Mouse (Mus musculus) midbrain, postnatal 0 days (tissue): ENCODE measurements around the gene Htr2a. TPM values are rescaled to one million over a fixed set of nuclear protein-coding genes. Genes with fewer than 3 reads are reported as not detected.
A peak's percentile ranks its signal among the peaks of the same experiment; 100 is the strongest.

ENCODE experiments used
- ATAC-seq: fragments of 200-750 bp; cut with Nextera tagmentation; 2 replicates; pipeline ENCODE4 v1.8.0; 2017; ENCODE audit warnings: moderate number of reproducible peaks, mild to moderate bottlenecking, moderate TSS enrichment, moderate library complexity; ENCODE audit not compliant: low FRiP score
- DNase-seq: peaks from one replicate; pipeline ENCODE4 v3.0.0-alpha.2; 2015; ENCODE audit warnings: low spot score
- H3K27ac ChIP-seq: fragments of 300-500 bp; sonication (generic); 2 replicates; pipeline ENCODE4 v1.5.1; 2014; ENCODE audit warnings: low read depth, mild to moderate bottlenecking, low read length, mixed read lengths
- H3K27me3 ChIP-seq: fragments of 300-500 bp; sonication (generic); 2 replicates; pipeline ENCODE4 v1.6.1; 2014; ENCODE audit warnings: low read length, control low read depth, mixed read lengths; ENCODE audit not compliant: insufficient read depth
- H3K36me3 ChIP-seq: fragments of 300-500 bp; sonication (generic); 2 replicates; pipeline ENCODE4 v1.6.1; 2014; ENCODE audit warnings: low read length, control low read depth, mixed read lengths; ENCODE audit not compliant: insufficient read depth
- H3K4me1 ChIP-seq: fragments of 300-500 bp; sonication (generic); 2 replicates; pipeline ENCODE4 v1.6.1; 2014; ENCODE audit warnings: mild to moderate bottlenecking, control low read depth, antibody characterized with exemption, low read length, mixed read lengths; ENCODE audit not compliant: insufficient read depth
- H3K4me2 ChIP-seq: fragments of 300-500 bp; sonication (generic); 2 replicates; pipeline ENCODE4 v1.6.1; 2014; ENCODE audit warnings: low read depth, mild to moderate bottlenecking, low read length, mixed read lengths; ENCODE audit not compliant: poor library complexity, severe bottlenecking
- H3K4me3 ChIP-seq: fragments of 300-500 bp; sonication (generic); 2 replicates; pipeline ENCODE4 v1.5.1; 2014; ENCODE audit warnings: low read depth, mild to moderate bottlenecking, low read length, moderate library complexity
- H3K9ac ChIP-seq: fragments of 300-500 bp; sonication (generic); replicated peaks from 2 replicates; pipeline ENCODE4 v1.6.1; 2014; ENCODE audit warnings: mild to moderate bottlenecking, low read length, moderate library complexity, mixed read lengths; ENCODE audit not compliant: poor library complexity, severe bottlenecking
- H3K9me3 ChIP-seq: fragments of 300-500 bp; sonication (generic); 2 replicates; pipeline ENCODE4 v1.6.1; 2016; ENCODE audit warnings: low read length, control low read depth
- CTCF ChIP-seq: IDR thresholded peaks from 2 replicates; pipeline ENCODE4 v1.5.1; 2016; ENCODE audit warnings: antibody characterized with exemption, mild to moderate bottlenecking
- WGBS: fragments of 180-500 bp; shearing (Covaris S2); extraction: QIAGEN DNeasy Blood & Tissue Kit; methylation state at CpG from one replicate; pipeline ENCODE4 v1.1.7; 2014; 5-methylcytosine and 5-hydroxymethylcytosine counted together
- polyA plus RNA-seq: library from polyadenylated mRNA; unstranded; fragments of >200 nt; fragmentation: Nextera tagmentation; extraction: Ambion mirVana; gene quantifications from 2 replicates; pipeline ENCODE4 v1.2.1, GENCODE M21; 2015
- total RNA-seq: library from RNA; depleted of rRNA; stranded (reverse); fragments of >200 nt; gene quantifications from 2 replicates; pipeline ENCODE4 v1.2.3, GENCODE M21; 2014

The Htr2a gene
- total and polyA plus RNA-seq, 2 experiments from 2014 or later = 2.0 to 7.9 TPM

DNA sequence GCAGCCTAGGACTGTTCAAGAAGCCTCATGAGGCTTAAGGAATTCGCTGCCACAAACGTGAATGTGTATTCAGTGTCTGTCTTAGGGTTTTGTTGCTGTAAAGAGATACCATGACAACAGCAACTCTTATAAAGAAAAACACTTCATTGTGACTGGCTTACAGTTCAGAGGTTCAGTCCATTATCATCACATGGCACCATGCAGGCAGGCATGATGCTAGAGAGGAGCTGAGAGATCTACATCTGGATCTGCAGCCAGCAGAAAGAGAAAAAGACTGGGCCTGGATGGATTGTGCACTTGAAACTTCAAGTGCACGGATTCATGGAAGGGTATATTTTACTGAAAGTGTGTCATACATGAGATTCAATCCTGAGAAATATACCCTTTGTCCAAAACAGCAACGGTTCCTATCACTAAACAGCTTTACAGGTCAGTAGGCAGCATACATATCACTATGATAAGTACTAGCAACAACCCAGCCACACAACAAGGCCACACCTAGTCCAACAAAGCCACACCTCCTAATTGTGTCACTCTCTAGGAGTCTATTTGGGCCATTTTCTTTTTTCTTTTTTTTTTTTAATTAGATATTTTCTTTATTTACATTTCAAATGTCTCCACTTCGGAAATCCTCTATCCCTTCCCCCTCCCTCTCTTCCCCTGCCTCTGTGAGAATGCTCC, 43.8 kb downstream of the Htr2a start:
- no peaks in the 10 kb centered on the region for H3K4me1 ChIP-seq
- no peak overlapping the region for H3K9ac ChIP-seq
- no peak for DNase-seq
- H3K27me3 ChIP-seq = no peaks in the 10 kb centered on the region
- no peak overlapping the region for H3K4me3 ChIP-seq
- H3K9me3 ChIP-seq = no peaks in the 10 kb centered on the region
- 79% methylated on average over 5 of the region's 5 CpGs for WGBS
- H3K27ac ChIP-seq = no peak overlapping the region
- no peak for ATAC-seq
- no peaks in the 10 kb centered on the region for H3K36me3 ChIP-seq
- TF ChIP-seq CTCF = no peak
- no peak overlapping the region for H3K4me2 ChIP-seq

DNA sequence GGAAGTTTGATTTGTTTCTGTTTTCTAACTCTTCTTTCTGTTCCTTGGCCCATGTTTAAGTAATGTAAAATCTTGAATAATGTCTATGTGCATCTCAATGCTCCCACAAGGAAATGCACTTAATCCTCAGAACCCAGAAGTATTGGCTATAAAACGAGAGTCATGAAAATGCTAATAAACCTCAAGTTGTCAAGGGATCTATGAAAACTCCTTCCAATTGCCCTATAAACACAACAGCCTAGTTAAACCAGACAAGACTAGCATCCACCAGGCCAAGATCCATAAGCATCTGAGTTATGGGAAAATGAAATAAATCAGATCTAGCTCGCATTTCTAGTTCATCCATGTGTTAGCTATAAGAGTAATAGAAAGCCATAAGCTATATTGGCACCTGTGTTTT, 51.3 kb downstream of the Htr2a start:
- no peaks in the 10 kb centered on the region for H3K36me3 ChIP-seq
- no peaks in the 10 kb centered on the region for H3K9me3 ChIP-seq
- H3K27me3 ChIP-seq = no peaks in the 10 kb centered on the region
- no peak for ATAC-seq
- no peak overlapping the region for H3K27ac ChIP-seq
- DNase-seq = no peak
- no peak for TF ChIP-seq CTCF
- no peaks in the 10 kb centered on the region for H3K4me1 ChIP-seq
- H3K4me2 ChIP-seq = no peak overlapping the region
- 79% methylated on average over 2 of the region's 2 CpGs for WGBS
- H3K9ac ChIP-seq = no peak overlapping the region
- no peak overlapping the region for H3K4me3 ChIP-seq

DNA sequence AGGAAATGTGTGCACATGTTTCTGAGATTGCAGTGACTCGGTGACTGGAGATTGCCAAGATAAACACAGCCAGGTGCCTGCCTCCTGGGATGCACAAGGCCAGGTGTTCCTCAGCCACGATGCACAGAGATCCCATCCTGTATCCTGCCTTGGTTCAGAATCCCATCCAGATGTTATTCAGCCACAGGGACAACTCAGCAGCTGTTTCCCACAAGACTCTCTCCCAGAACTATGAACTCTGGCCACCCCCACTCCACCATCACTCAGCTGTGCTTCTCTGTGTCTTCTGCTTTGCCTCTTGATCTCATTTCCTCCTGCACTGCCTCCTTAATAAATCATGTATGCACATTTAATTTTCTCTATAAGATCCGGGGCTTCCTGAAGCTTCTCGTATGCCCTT, 56.1 kb downstream of the Htr2a start:
- Histone ChIP-seq H3K36me3 (no peaks in the 10 kb centered on the region), H3K4me1 (no peaks in the 10 kb centered on the region), H3K9me3 (no peaks in the 10 kb centered on the region), H3K27ac (no peak overlapping the region), H3K27me3 (no peaks in the 10 kb centered on the region), H3K4me2 (no peak overlapping the region), H3K9ac (no peak overlapping the region), H3K4me3 (no peak overlapping the region)
- 49% methylated on average over 4 of the region's 4 CpGs for WGBS
- DNase-seq (no peak), ATAC-seq (0 out of 2 replicates have a peak, but pooled peaks have one; percentile 31)
- no peak for TF ChIP-seq CTCF

DNA sequence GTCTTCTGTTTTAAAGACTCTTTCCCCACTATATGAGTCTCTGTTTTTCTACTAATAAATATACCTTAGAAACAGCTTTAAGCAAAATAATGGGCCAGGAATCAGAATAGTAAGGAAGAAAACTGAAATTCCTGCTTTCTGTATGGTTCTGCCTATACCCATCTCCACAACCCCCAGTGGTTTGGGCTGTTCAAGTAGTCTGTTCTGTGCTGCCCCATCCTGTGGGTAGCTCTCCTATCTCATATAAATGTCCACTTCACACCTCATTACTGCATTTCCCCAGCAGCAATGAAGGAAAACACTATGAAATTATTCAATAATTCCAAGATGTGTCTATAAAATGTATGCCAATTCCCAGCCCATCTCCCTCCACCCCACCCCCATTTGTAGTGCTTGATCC, 56.8 kb downstream of the Htr2a start:
- H3K27ac ChIP-seq = no peak overlapping the region
- H3K9ac ChIP-seq = no peak overlapping the region
- no peak overlapping the region for H3K4me3 ChIP-seq
- no peaks in the 10 kb centered on the region for H3K27me3 ChIP-seq
- no peak for ATAC-seq
- H3K9me3 ChIP-seq = no peaks in the 10 kb centered on the region
- H3K4me1 ChIP-seq = no peaks in the 10 kb centered on the region
- no peak for DNase-seq
- no peak overlapping the region for H3K4me2 ChIP-seq
- no peak for TF ChIP-seq CTCF
- H3K36me3 ChIP-seq = no peaks in the 10 kb centered on the region

DNA sequence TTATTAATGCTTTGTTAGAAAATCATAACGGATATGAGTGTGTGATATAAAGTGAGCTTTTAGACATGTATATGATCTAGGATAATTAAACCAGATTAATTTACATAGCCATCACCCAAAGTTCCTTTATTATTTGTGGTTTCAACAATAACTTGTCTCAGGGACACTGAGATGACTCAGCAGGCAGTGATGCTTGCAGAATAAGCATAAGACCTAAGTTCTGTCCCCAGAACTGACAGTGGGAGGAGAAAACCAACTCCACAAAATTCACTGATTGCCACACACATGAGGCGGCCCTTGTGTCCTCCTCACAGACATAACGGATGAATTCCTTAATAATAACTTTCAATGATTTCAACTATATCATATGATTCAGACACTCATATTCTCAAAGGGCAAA, 58.6 kb downstream of the Htr2a start:
- Histone ChIP-seq H3K9me3 (no peaks in the 10 kb centered on the region), H3K27me3 (no peaks in the 10 kb centered on the region), H3K9ac (no peak overlapping the region), H3K27ac (no peak overlapping the region), H3K4me1 (no peaks in the 10 kb centered on the region), H3K4me2 (no peak overlapping the region), H3K36me3 (no peaks in the 10 kb centered on the region), H3K4me3 (no peak overlapping the region)
- no peak for DNase-seq
- TF ChIP-seq CTCF = no peak
- no peak for ATAC-seq
- 83% methylated on average over 3 of the region's 3 CpGs for WGBS

DNA sequence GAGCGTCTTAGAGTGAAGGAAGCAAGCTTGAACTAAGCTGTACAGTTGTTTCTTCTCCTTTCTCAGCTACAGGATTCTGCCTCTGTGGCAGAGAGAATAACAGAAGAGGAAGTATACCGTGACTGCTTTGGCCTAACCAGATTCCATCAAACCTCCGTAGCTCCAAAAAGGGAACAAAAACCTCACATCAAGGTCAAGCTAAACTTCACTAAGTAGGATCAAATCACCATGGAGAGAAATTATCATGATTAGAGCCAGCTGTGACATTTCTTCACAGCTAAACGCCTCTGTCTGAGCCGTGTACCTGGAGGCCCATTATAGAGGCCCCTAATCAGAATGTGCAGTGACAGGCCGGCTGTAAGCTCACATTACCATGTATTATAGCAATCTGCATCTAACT, 63.3 kb downstream of the Htr2a start:
- WGBS = 48% methylated on average over 6 of the region's 6 CpGs
- H3K36me3 ChIP-seq = no peaks in the 10 kb centered on the region
- no peak overlapping the region for H3K4me2 ChIP-seq
- ATAC-seq (no peak), DNase-seq (no peak)
- H3K27ac ChIP-seq = no peak overlapping the region
- no peaks in the 10 kb centered on the region for H3K9me3 ChIP-seq
- H3K4me3 ChIP-seq = no peak overlapping the region
- H3K27me3 ChIP-seq = no peaks in the 10 kb centered on the region
- no peak overlapping the region for H3K9ac ChIP-seq
- TF ChIP-seq CTCF = no peak
- H3K4me1 ChIP-seq = no peaks in the 10 kb centered on the region
